Mouse (Mus musculus): ENCODE data around the gene Fzd4.

GRCm38 (mm10) chr7:89423688-89424255 is 19.6 kb downstream of the Fzd4 start:
- TF ChIP-seq ZC3H11A (IDR thresholded peaks at IDR 0.05; ENCODE audit: borderline replicate concordance, low read depth, low read length) = no peak
- TF ChIP-seq CHD2 (IDR thresholded peaks at IDR 0.05; ENCODE audit: low read depth, low read length) = no peak
- no peak for TF ChIP-seq HCFC1 (IDR thresholded peaks at IDR 0.05; ENCODE audit: borderline replicate concordance, insufficient read depth, low read length)
- no peak for TF ChIP-seq MAFK (IDR thresholded peaks at IDR 0.05; ENCODE audit: insufficient read depth, low read depth, low read length)
- TF ChIP-seq ZNF384 (IDR thresholded peaks at IDR 0.05; ENCODE audit: low read depth, low read length) = no peak; the same call in 1 of the 2 replicates
